Mouse (Mus musculus): ENCODE data around the gene Olfr591. TPM values are rescaled to one million over a fixed set of nuclear protein-coding genes. Genes with fewer than 3 reads are reported as not detected.
A peak's percentile ranks its signal among the peaks of the same experiment; 100 is the strongest.

The Olfr591 gene
- total and polyA plus RNA-seq, 3 experiments, result not detected

DNA sequence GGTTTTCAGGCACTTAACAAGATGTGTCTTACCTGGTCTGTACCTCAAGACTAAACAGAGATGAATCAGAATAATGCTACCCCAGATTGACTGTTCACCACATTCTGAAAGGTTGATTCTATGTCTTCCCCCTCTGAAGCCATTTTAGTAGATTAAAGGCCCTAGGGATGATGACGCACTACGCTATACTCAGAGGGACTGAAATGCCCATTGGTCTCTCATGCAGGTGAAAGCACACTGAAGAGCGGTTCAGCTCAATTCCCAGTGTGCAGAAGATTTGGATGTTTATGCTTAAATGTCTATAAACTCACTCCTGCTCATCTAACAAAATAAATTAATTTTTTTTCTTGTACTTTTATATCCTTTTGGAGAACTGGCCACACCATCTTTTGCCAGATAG, 52.6 kb downstream of the Olfr591 start, which contains the start of gene Olfr586:
TSS of gene Olfr586 (minus strand) at position 101 of the 400 bp plus-strand sequence.
- Histone ChIP-seq H3K27me3 (replicated peaks) (no peaks in the 10 kb centered on the region), H3K4me2 (ENCODE audit: insufficient read depth, low read depth, poor library complexity, severe bottlenecking) (no peak within 1 kb of the TSS), H3K4me3 (replicated peaks in 1 of 3; ENCODE audit: low read depth in 2 of 3, low read length in 2 of 3, poor library complexity in 1 of 3) (no peak within 1 kb of the TSS), H3K9ac (ENCODE audit: insufficient read depth, low read depth) (no peak within 1 kb of the TSS), H3K79me2 (replicated peaks; ENCODE audit: control insufficient read depth, extremely low read depth, insufficient read depth, poor library complexity, severe bottlenecking) (no peaks in the 10 kb centered on the region), H3K27ac (ENCODE audit: insufficient read depth, low read depth) (no peak within 1 kb of the TSS), H3K36me3 (replicated peaks in 1 of 2; ENCODE audit: control insufficient read depth in 1 of 2, insufficient read depth in 1 of 2, low read length in 1 of 2) (no peaks in the 10 kb centered on the region), H3K4me1 (ENCODE audit: control insufficient read depth in 1 of 2, insufficient read depth in 2 of 2) (no peaks in the 10 kb centered on the region), H3K9me3 (replicated peaks; ENCODE audit: low read length) (no peaks in the 10 kb centered on the region)
- dilution Hi-C loops (cut with MboI; ENCODE audit: extremely low pct_ligation_motif_present, extremely low pct_unique_long_range_greater_than_20kb, low sequenced_read_pairs) (no loop called here), in situ Hi-C loops (cut with MboI; ENCODE audit: low pct_ligation_motif_present, low pct_unique_long_range_greater_than_20kb, low sequenced_read_pairs) (no loop called here)
- TF ChIP-seq SMC3 (IDR thresholded peaks at IDR 0.05; ENCODE audit: low read depth, low read length) (no peak), MXI1 (IDR thresholded peaks at IDR 0.05; ENCODE audit: low read depth, low read length) (no peak), CTCF (conservative IDR thresholded peaks at IDR 0.05 in 1 of 2, IDR thresholded peaks at IDR 0.05 in 1 of 2; ENCODE audit: low read depth in 2 of 2, low read length in 2 of 2) (no peak), CHD1 (IDR thresholded peaks at IDR 0.05; ENCODE audit: low read depth, low read length) (no peak), EP300 (IDR thresholded peaks at IDR 0.05; ENCODE audit: low read length) (no peak), USF1 (IDR thresholded peaks at IDR 0.05; ENCODE audit: low read depth, low read length) (no peak), MEF2A (IDR thresholded peaks at IDR 0.05; ENCODE audit: borderline replicate concordance, low read depth, low read length) (no peak), MAZ (IDR thresholded peaks at IDR 0.05; ENCODE audit: low read depth, low read length) (no peak), UBTF (IDR thresholded peaks at IDR 0.05; ENCODE audit: low read depth, low read length) (no peak), USF2 (conservative IDR thresholded peaks at IDR 0.05; ENCODE audit: low read depth, low read length) (no peak), JUND (conservative IDR thresholded peaks at IDR 0.05; ENCODE audit: low read depth, low read length) (no peak), ETS1 (conservative IDR thresholded peaks at IDR 0.05; ENCODE audit: low read depth, low read length) (no peak), MYC (IDR thresholded peaks at IDR 0.05; ENCODE audit: low read depth, low read length) (no peak), MAX (IDR thresholded peaks at IDR 0.05; ENCODE audit: low read length) (no peak), ZC3H11A (IDR thresholded peaks at IDR 0.05; ENCODE audit: low read depth, low read length) (no peak), CHD2 (IDR thresholded peaks at IDR 0.05; ENCODE audit: low read length) (no peak), GABPA (IDR thresholded peaks at IDR 0.05; ENCODE audit: insufficient replicate concordance, low read depth, low read length) (no peak), POLR2A (IDR thresholded peaks at IDR 0.05; ENCODE audit: low read depth, low read length) (no peak)
- DNase-seq (ENCODE audit: extremely low read depth), result no peak

DNA sequence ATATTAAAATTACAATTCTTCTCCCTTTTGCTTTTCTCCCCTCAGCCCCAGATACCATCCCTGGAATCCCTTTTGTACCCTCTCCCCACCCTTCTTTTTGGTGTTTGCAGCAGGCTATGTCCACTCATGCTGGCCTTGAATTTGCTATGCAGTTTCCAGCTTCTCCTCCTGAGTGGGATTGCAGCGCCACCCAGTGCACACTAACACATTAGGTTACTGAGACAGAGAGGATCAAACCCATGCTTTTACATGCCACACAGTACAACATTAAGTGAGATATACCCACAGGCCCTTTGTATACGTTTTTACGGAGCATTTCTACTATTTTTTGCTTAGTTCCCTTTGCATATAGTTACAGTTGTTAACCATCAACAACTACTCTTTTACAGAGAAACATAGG, 58.7 kb downstream of the Olfr591 start:
- TF ChIP-seq MAX (IDR thresholded peaks at IDR 0.05; ENCODE audit: low read length) (no peak), USF2 (conservative IDR thresholded peaks at IDR 0.05; ENCODE audit: low read depth, low read length) (no peak), ZNF384 (IDR thresholded peaks at IDR 0.05; ENCODE audit: low read depth, low read length) (no peak), RAD21 (IDR thresholded peaks at IDR 0.05; ENCODE audit: low read depth, low read length) (peak; percentile 42), SIN3A (IDR thresholded peaks at IDR 0.05; ENCODE audit: low read length) (no peak), ETS1 (conservative IDR thresholded peaks at IDR 0.05; ENCODE audit: low read depth, low read length) (no peak), ZC3H11A (IDR thresholded peaks at IDR 0.05; ENCODE audit: low read depth, low read length) (no peak), JUND (conservative IDR thresholded peaks at IDR 0.05; ENCODE audit: low read depth, low read length) (no peak), HCFC1 (IDR thresholded peaks at IDR 0.05; ENCODE audit: low read depth, low read length) (no peak), MAZ (IDR thresholded peaks at IDR 0.05; ENCODE audit: low read depth, low read length) (no peak), MYC (IDR thresholded peaks at IDR 0.05; ENCODE audit: low read depth, low read length) (no peak), SMC3 (IDR thresholded peaks at IDR 0.05; ENCODE audit: low read depth, low read length) (no peak), CTCF (conservative IDR thresholded peaks at IDR 0.05 in 1 of 2, IDR thresholded peaks at IDR 0.05 in 1 of 2; ENCODE audit: low read depth in 2 of 2, low read length in 2 of 2) (peak in 1 of 2 experiments; percentile 35; a peak in 2 of 4 replicates), NRF1 (IDR thresholded peaks at IDR 0.05; ENCODE audit: low read depth, low read length) (no peak), CHD1 (IDR thresholded peaks at IDR 0.05; ENCODE audit: low read depth, low read length) (no peak), KAT2A (IDR thresholded peaks at IDR 0.05; ENCODE audit: insufficient replicate concordance, low read length) (no peak), E2F4 (IDR thresholded peaks at IDR 0.05; ENCODE audit: insufficient replicate concordance, low read depth, low read length) (no peak), UBTF (IDR thresholded peaks at IDR 0.05; ENCODE audit: low read depth, low read length) (no peak)
- H3K27me3 ChIP-seq (replicated peaks), result no peaks in the 10 kb centered on the region
- H3K4me1 ChIP-seq (ENCODE audit: control insufficient read depth in 1 of 2, insufficient read depth in 2 of 2), result no peaks in the 10 kb centered on the region
- H3K4me2 ChIP-seq (ENCODE audit: insufficient read depth, low read depth, poor library complexity, severe bottlenecking), result no peak overlapping the region
- H3K4me3 ChIP-seq (replicated peaks in 1 of 3; ENCODE audit: low read depth in 2 of 3, low read length in 2 of 3, poor library complexity in 1 of 3), result no peak overlapping the region
- H3K9me3 ChIP-seq (replicated peaks; ENCODE audit: low read length), result no peaks in the 10 kb centered on the region
- H3K9ac ChIP-seq (ENCODE audit: insufficient read depth, low read depth), result no peak overlapping the region
- dilution Hi-C loops (cut with MboI; ENCODE audit: extremely low pct_ligation_motif_present, extremely low pct_unique_long_range_greater_than_20kb, low sequenced_read_pairs) (no loop called here), in situ Hi-C loops (cut with MboI; ENCODE audit: low pct_ligation_motif_present, low pct_unique_long_range_greater_than_20kb, low sequenced_read_pairs) (no loop called here)
- no peaks in the 10 kb centered on the region for H3K79me2 ChIP-seq (replicated peaks; ENCODE audit: control insufficient read depth, extremely low read depth, insufficient read depth, poor library complexity, severe bottlenecking)
- DNase-seq (ENCODE audit: extremely low read depth), result peak; percentile 27
- H3K36me3 ChIP-seq (replicated peaks in 1 of 2; ENCODE audit: control insufficient read depth in 1 of 2, insufficient read depth in 1 of 2, low read length in 1 of 2), result no peaks in the 10 kb centered on the region
- no peak overlapping the region for H3K27ac ChIP-seq (ENCODE audit: insufficient read depth, low read depth)
